Mouse (Mus musculus): ENCODE data around the gene Ctnna3. TPM values are rescaled to one million over a fixed set of nuclear protein-coding genes. Genes with fewer than 3 reads are reported as not detected.

Ctnna3 gene
- total and polyA plus RNA-seq, 2 experiments from 2014 or later = 0.51 to 0.52 TPM

- H3K4me1 ChIP-seq (ENCODE audit: insufficient read depth) = no peaks in the 10 kb centered on the region
- WGBS = 51% methylated on average over 5 of the region's 5 CpGs
- H3K27ac ChIP-seq (ENCODE audit: low read depth, low read length) = no peak overlapping the region
- no peaks in the 10 kb centered on the region for H3K36me3 ChIP-seq (ENCODE audit: insufficient read depth)
- no peaks in the 10 kb centered on the region for H3K27me3 ChIP-seq (ENCODE audit: insufficient read depth, low read length)
- no peak overlapping the region for H3K4me3 ChIP-seq (ENCODE audit: low read depth, low read length)
- no peaks in the 10 kb centered on the region for H3K9me3 ChIP-seq (ENCODE audit: low read length)
- H3K4me2 ChIP-seq (ENCODE audit: low read depth) = no peak overlapping the region
- no peak for TF ChIP-seq CTCF (IDR thresholded peaks at IDR 0.05; ENCODE audit: low read depth)
- no peak for DNase-seq
- H3K9ac ChIP-seq = no peak overlapping the region
- ATAC-seq = no peak
Observed at GRCm38 (mm10) chr10:63460935-63461334, 31.0 kb downstream of the Ctnna3 start.

- no peaks in the 10 kb centered on the region for H3K27me3 ChIP-seq (ENCODE audit: insufficient read depth, low read length)
- H3K36me3 ChIP-seq (ENCODE audit: insufficient read depth) = no peaks in the 10 kb centered on the region
- H3K9me3 ChIP-seq (ENCODE audit: low read length) = no peaks in the 10 kb centered on the region
- H3K4me1 ChIP-seq (ENCODE audit: insufficient read depth) = no peaks in the 10 kb centered on the region
- no peak overlapping the region for H3K27ac ChIP-seq (ENCODE audit: low read depth, low read length)
- no peak overlapping the region for H3K9ac ChIP-seq
- no peak for DNase-seq
- no peak overlapping the region for H3K4me3 ChIP-seq (ENCODE audit: low read depth, low read length)
- WGBS = 54% methylated on average over 6 of the region's 6 CpGs
- no peak for ATAC-seq
- no peak overlapping the region for H3K4me2 ChIP-seq (ENCODE audit: low read depth)
- no peak for TF ChIP-seq CTCF (IDR thresholded peaks at IDR 0.05; ENCODE audit: low read depth)
Observed at GRCm38 (mm10) chr10:63472473-63472872, 42.6 kb downstream of the Ctnna3 start.

DNA sequence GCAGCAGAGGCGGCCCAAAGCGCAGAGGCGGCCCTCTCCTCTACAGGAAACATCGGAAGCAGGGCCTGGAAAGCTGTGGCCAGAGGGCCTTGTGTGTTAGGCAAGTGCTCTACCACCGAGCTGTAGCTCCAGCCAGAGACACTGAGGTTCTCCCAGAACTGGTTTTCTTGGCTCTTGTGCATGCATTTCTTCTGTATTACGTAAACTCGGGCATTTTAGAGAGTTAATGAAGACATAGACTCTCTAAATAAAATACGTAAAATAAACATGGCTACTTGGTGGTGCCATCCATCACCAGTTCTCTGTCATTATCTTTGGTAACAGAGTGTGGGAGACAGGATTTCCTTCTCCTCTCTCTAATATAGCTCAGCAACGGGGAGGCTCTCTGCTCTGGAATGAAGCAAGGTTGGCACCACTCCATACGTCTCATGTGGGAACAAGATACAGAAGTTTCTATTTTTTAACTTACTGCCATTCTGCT, 46.3 kb downstream of the Ctnna3 start:
- Histone ChIP-seq H3K36me3 (ENCODE audit: insufficient read depth) (no peaks in the 10 kb centered on the region), H3K9ac (no peak overlapping the region), H3K4me3 (ENCODE audit: low read depth, low read length) (no peak overlapping the region), H3K27ac (ENCODE audit: low read depth, low read length) (no peak overlapping the region), H3K27me3 (ENCODE audit: insufficient read depth, low read length) (no peaks in the 10 kb centered on the region), H3K4me2 (ENCODE audit: low read depth) (no peak overlapping the region), H3K9me3 (ENCODE audit: low read length) (no peaks in the 10 kb centered on the region), H3K4me1 (ENCODE audit: insufficient read depth) (no peaks in the 10 kb centered on the region)
- ATAC-seq = no peak
- peak; percentile 11 for DNase-seq
- no peak for TF ChIP-seq CTCF (IDR thresholded peaks at IDR 0.05; ENCODE audit: low read depth)
- 71% methylated on average over 10 of the region's 10 CpGs for WGBS

GRCm38 (mm10) chr10:63478946-63479345, 49.0 kb downstream of the Ctnna3 start:
- H3K4me3 ChIP-seq (ENCODE audit: low read depth, low read length) = no peak overlapping the region
- DNase-seq (no peak), ATAC-seq (no peak)
- H3K27me3 ChIP-seq (ENCODE audit: insufficient read depth, low read length) = no peaks in the 10 kb centered on the region
- H3K27ac ChIP-seq (ENCODE audit: low read depth, low read length) = no peak overlapping the region
- H3K4me1 ChIP-seq (ENCODE audit: insufficient read depth) = no peaks in the 10 kb centered on the region
- WGBS = 32% methylated on average over 2 of the region's 2 CpGs
- no peak overlapping the region for H3K9ac ChIP-seq
- peak; percentile 20; the same call in 1 of the 2 replicates for TF ChIP-seq CTCF (IDR thresholded peaks at IDR 0.05; ENCODE audit: low read depth)
- H3K4me2 ChIP-seq (ENCODE audit: low read depth) = no peak overlapping the region
- no peaks in the 10 kb centered on the region for H3K36me3 ChIP-seq (ENCODE audit: insufficient read depth)
- H3K9me3 ChIP-seq (ENCODE audit: low read length) = no peaks in the 10 kb centered on the region

DNA sequence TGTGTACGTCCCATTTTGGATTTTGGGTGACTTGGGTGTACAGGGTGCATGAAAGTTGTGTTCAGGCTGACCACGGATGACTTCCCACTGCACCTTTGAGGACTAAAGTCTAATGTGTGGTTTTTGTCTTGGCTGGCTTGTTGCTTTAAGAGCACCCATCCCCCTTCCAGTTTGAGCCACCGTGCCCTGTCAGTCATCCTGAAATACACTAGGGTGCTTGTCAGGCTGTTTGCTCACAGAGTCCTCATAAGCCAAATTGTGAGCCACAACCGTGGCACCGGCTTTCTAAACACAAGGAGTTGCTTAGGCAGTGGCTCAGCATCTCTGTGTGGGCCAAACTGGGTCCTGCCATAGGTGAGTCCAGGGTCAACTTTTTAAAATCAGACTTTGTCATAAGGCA, 50.2 kb downstream of the Ctnna3 start:
- Histone ChIP-seq H3K9me3 (ENCODE audit: low read length) (no peaks in the 10 kb centered on the region), H3K9ac (no peak overlapping the region), H3K4me3 (ENCODE audit: low read depth, low read length) (no peak overlapping the region), H3K27me3 (ENCODE audit: insufficient read depth, low read length) (no peaks in the 10 kb centered on the region), H3K4me1 (ENCODE audit: insufficient read depth) (no peaks in the 10 kb centered on the region), H3K36me3 (ENCODE audit: insufficient read depth) (no peaks in the 10 kb centered on the region), H3K4me2 (ENCODE audit: low read depth) (no peak overlapping the region), H3K27ac (ENCODE audit: low read depth, low read length) (no peak overlapping the region)
- DNase-seq (no peak), ATAC-seq (no peak)
- WGBS = 54% methylated on average over 5 of the region's 5 CpGs
- TF ChIP-seq CTCF (IDR thresholded peaks at IDR 0.05; ENCODE audit: low read depth) = no peak

- 89% methylated on average over 7 of the region's 7 CpGs for WGBS
- Histone ChIP-seq H3K4me3 (ENCODE audit: low read depth, low read length) (no peak overlapping the region), H3K4me2 (ENCODE audit: low read depth) (no peak overlapping the region), H3K4me1 (ENCODE audit: insufficient read depth) (no peaks in the 10 kb centered on the region), H3K9me3 (ENCODE audit: low read length) (no peaks in the 10 kb centered on the region; the same call in 1 of the 2 replicates), H3K27ac (ENCODE audit: low read depth, low read length) (no peak overlapping the region), H3K9ac (no peak overlapping the region), H3K27me3 (ENCODE audit: insufficient read depth, low read length) (no peaks in the 10 kb centered on the region), H3K36me3 (ENCODE audit: insufficient read depth) (no peaks in the 10 kb centered on the region)
- TF ChIP-seq CTCF (IDR thresholded peaks at IDR 0.05; ENCODE audit: low read depth) = no peak
- DNase-seq (no peak), ATAC-seq (no peak)
Observed at GRCm38 (mm10) chr10:63488346-63488745, 58.4 kb downstream of the Ctnna3 start.

DNA sequence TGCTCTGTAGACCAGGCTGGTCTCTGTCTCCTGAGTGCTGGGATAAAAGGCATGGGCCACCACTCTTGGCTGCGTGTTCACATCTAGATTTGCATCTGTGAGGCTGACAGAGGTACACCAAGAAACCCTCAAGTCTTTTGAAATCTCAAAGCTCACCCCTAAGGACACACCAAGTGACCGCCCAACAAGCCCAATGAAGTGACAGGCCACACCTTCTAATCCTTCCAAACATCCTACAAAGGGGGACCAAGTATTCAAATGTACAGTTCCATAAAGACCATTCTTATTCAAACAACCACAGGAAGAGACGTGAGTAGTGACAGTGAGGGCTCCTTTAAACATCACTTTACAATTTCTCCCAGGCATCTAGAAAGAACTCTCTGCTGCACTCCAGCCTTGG, 94.1 kb downstream of the Ctnna3 start:
- no peak for TF ChIP-seq CTCF (IDR thresholded peaks at IDR 0.05; ENCODE audit: low read depth)
- no peak overlapping the region for H3K9ac ChIP-seq
- H3K27ac ChIP-seq (ENCODE audit: low read depth, low read length) = no peak overlapping the region
- no peaks in the 10 kb centered on the region for H3K4me1 ChIP-seq (ENCODE audit: insufficient read depth)
- no peaks in the 10 kb centered on the region for H3K9me3 ChIP-seq (ENCODE audit: low read length)
- H3K4me2 ChIP-seq (ENCODE audit: low read depth) = no peak overlapping the region
- ATAC-seq (no peak), DNase-seq (no peak)
- 69% methylated on average over 3 of the region's 3 CpGs for WGBS
- H3K4me3 ChIP-seq (ENCODE audit: low read depth, low read length) = no peak overlapping the region
- H3K36me3 ChIP-seq (ENCODE audit: insufficient read depth) = no peaks in the 10 kb centered on the region
- H3K27me3 ChIP-seq (ENCODE audit: insufficient read depth, low read length) = no peaks in the 10 kb centered on the region

All from forebrain, postnatal 0 days (tissue).